Mouse (Mus musculus): ENCODE data around the gene Fgr.

Gene Fgr

DNA sequence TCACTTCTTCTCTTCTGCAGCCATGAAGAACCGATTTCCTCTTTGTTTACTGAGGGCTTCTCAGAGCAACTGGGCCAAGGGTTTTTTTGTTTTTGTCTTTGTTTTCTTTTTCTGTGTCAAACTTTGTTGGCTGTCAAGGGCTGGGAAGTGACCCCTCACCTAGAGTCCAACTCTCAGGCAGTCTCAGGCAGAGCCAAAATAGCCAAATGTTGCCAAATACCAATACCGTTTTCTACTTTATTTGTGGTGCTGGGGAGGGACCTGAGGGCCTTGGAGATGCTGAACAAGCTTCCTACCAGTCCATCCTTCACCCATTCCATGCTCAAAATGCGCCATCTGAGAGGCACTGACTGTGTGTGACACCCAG lies 14.2 kb upstream of the Fgr start:
- DNase-seq: no peak

DNA sequence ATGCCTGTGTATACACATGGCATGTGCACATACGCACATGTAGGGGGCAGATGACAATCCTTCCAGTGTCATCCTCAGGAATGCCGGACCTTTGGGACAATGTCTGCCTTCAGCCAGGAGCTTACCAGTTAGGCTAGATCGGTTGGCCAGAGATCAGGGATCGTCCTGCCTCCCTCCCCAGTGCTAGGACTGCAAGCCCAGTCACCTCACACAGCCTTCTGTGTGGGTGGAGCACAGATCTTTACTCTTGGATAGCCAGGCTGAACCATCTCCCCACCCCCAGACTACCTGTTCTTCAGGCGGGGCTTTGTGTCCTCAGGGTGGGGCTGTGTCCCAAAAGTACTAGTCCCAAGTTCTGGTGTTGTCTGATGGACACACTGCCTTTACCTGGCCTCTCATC lies 13.6 kb upstream of the Fgr start:
- DNase-seq: no peak

DNA sequence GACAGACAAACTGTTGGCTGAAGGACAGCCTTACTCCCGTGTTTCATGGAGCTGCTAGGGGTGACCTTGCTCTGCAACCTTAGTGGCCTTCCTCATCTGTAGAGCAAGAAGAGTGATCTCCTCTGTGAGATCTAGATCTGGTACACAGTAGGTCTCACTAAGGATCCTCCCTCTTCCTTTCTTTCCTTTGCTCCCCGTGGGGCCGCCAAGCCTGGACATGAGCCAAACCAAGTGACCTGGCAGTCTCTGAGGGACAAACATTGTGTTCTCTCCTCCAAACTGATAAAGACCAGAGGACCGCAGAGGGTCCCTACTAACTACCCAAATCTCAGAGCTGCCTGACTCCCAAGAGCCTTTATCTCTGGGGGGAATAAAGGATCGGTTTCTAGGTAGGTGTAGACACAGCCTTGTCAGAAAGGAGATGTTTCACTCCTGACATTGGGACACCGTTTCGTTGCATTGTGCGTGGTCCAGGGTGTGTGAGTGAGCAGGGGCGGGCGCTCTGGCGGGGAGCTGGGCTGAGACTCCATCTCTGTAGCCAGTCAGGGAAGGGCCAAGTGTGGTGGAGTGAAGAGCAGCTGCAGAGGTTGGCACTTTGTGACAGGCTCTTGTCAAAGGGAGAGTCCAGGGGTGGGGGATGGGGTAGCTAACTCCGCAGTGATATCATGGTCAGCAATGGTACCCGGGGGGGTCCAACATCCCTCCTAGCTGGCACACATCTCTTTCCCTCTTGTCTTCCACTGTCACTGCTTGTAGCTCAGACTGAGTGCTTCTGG lies 12.8 kb upstream of the Fgr start:
- no peak for DNase-seq

DNA sequence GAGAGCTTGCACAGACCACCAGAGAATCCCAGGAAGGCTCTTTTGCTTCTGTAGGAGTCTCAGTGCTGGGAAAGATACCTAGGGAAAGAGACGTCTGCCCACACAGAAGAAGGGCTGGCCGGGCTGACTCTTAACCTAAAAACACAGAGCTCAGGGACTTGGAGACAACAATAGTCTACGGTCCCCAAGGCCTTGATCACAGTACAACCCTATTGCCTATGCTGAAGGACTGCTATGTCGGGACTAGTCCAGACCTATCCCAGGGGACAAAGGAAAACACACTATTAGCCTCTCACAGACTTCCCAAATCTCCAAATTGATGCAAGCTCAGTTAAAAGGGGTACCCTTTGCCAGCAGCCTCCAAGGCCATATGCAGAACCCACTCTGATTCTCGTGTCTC lies 12.0 kb upstream of the Fgr start:
- DNase-seq: no peak

DNA sequence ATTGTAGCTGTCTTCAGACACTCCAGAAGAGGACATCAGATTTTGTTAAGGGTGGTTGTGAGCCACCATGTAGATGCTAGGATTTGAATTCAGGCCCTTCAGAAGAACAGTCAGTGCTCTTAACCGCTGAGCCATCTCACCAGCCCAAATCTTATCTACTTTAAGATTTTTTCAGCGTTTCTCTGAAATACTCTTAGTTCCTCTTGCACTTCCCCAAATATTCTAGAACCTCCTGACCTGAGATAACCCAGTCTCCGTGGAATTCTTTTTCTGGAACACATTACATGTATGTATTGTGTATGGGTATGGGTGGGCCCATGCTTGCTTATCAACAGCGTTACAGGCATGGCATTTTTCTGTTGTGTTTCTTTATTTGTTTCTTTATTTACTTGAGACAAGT lies 11.3 kb upstream of the Fgr start:
- no peak for DNase-seq

DNA sequence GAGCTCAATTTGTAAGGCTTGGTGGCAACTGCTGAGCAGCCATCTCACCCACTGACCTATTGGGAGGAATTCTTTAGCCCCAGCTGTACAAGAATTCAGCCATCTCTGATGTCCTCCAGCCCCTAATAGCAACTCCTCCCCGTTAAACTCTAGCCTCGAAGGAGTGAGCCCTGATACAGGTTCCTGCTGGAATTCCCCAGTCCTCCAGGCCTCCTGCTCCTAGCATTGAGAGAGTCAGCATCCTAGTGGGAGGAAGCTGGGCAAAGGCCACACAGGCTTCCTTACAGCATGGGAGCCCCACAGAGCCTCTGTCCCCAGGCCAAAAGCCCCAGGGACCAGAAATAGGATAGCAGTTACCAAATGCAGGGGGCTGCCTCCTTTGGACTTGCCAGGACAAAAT lies 10.5 kb upstream of the Fgr start:
- no peak for DNase-seq

DNA sequence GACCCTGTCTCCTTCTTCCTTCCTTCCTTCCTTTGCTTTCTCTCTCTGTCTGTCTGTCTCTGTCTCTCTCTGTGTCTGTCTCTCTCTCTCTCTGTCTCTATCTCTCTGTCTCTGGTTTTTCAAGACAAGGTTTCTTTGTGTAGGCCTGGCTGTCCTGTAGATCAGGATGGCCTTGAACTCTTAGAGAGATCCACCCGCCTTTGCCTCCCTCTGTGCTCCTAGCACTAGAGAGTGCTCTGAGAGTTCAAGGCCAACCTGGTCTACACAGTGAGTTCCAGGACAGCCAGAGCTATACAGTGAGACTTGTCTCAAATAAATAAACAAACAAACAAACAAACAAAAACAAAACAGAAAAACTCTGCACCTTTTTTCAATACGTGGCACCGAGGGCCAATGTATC lies 9.8 kb upstream of the Fgr start:
- DNase-seq: no peak

DNA sequence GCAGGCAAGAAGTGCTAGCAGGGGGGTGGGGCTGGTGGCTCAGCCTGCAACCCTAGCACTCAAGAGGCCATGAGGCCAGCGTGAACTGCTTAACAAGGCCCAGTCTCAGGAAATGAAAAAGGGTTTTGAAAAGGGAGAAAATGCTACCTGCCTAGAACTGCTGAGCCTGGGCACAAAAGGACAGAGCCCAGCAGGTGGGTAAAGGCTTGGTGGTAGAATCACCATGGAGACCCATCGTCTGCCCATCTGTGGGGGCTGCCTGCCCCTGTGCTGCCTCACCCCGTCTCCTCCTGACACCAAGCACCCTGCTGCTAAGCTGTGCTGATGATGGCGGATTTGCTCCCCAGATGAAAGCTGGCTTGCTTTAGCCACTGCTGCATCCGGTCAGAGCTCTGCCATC lies 9.4 kb upstream of the Fgr start:
- DNase-seq: no peak

DNA sequence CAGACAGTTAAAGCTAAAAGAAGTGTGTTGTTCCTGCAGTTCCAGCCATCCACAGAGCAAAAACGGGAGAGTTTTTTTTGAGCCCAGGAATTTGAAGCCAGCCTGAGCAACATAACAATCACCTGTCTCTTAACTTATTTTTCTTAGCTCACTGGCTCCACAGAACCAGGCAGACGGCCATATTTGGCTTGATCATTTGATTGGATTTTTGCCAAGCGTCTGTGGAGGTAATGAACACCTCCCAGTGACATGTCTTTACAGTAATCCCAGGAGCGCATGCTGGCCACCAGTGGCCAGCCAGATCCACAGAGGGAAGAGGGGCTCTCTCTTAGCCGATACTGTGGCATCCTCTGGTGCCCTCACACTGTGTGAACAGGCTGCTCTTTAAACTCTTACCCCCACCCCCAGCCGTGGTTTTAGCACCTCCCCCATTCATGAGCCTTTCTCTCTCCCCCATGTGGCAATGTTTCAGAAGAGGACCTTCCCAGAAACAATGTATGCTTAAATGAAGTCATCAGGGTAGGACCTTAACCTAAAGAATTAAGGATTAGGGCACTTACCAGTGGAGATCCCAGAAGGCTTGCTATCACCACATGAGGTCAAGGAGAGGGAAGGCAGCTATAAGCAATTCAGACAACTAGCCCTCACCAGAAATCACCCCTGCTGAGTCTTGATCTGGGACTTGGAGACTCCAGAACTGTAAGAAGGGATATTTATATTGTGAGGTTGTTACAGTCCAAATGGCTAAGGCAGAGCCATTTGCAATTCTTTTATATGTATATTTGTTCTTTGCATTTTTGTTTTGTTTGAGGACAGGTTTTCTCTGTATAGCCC lies 5.6 kb upstream of the Fgr start:
- DNase-seq: no peak

DNA sequence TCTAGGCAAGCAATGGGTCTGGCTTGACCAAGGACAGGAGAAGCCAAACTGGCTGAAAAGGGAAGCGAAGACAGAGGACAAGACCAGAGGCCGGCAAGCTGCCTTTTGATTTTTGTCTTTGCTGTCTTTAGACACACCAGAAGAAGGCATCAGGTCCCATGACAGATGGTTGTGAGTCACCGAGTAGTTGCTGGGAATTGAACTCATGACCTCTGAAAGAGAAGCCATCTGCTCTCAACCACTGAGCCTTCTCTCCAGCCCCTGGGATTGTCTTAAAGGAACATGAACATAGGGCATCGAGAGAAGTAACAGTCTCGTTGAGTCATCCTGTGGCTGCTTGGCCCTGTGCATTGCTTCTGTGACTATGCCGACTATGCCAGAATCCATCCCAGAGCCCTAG lies 2.3 kb upstream of the Fgr start:
- DNase-seq: no peak

DNA sequence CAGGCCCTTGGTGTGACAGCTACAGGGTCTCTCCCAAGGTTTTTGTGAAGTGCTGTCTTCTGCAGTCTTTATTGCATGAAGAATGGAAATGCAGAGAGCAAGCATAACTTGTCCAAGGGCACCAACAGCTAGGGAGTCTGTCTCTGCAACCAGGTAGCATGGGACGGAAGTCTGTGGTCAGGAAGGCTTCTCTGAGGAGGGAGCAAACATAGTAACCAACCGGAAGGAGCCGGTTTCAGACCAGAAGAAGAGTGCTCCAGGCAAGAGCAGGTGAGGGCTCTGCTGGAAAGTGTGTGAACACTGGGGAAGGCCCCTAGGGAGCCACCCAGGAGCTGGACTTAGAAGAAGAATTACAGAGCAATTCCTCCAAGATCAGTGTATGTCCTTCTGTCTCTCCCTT lies 1.8 kb upstream of the Fgr start:
- no peak for DNase-seq

DNA sequence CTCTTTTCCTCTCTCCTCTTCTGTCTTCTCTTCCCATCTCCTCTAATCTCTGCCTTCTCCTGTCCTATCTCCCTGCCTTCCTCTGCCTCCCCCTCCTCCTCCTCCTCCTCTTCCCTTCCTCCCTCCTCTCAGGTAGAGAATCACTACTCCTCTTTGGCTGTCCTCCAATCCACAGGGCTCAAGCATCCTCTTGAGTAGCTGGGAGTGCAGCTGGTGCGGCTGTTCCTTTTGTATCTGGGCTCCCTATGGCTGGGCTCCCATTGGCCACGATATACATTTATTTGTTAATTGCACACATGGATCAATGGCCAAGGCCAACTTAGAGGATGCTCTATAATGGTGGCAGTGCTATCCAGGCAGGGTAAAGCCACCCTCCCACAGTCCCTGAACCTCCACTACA lies 1.3 kb upstream of the Fgr start:
- DNase-seq: no peak

DNA sequence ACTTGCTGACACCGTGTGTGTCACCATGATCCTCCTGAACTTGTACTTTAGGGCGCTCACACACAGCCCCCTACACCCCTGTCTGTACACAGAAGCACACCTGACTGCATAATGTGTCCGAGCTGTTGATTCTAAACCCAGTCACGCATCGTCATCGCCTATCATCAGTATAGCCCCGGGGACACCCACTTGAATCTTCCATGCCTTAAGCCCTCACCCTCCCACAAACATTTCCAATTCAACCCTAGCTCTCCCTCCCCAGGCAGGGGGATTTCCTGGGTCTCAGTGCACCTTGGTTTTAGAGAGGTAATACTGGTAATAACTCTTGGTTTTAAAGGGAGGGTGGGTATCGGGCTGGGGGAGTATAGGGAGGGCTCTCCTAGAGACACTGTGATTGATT lies 709 bp upstream of the Fgr start:
- DNase-seq: no peak

DNA sequence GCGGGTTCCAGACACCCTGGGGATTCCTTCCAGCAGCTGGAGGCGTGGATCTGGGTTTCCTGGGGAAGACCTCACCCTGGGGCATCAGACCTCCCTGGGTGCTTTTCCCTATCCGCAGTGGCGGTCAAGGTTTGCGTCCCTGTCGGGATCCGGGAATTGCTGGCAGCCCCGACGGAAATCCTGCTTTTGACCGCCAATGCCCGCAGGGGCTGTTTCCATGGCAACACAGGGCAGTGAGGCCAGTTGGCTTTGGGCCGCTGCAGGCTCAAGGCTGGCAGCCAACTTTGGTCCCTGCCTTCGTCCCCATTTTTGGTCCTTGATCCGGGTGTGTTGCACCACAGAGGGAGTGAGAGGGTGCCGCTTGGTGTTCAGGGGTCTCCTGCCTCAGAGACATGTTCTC lies 1.0 kb downstream of the Fgr start:
- DNase-seq: peak; percentile 91

DNA sequence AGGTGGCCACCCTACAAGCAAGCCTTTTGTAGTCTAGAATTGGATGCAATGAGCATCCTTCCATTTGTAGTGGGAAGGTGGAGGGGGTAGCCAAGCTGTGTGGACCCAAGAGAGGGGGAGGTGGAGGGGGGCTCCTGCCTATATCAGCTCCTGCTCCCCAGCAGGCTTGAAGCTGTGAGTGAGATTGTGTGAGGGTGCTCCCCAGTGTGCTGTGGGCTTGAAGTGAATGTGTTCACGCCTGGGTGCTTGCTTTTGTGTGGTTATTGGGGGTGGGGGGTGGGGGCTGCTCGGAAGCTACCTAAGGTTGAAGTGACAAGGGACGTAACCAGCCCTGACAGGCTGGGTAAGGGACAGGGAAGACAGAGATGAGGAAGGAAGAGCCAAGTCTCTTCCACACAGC lies 1.9 kb downstream of the Fgr start:
- no peak for DNase-seq

DNA sequence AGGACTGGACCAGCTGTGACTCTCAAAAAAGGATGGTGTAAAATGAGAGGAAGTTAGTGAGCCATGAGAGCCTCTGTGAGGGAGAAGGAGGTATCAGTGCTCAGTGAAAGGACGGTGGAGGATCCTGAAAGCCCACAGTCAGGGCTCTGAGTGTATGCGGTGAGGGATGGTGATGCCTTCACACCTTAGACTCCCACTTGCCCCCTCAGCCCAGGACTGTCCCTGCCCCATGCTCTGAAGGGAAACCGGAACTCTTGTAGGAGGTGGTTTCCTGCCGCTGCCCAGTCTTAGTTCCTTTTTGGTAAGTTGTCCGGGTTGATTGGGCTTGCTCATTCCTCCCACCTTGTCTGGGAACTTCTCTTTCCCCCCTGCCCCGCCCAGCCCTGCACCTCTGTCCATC lies 2.8 kb downstream of the Fgr start:
- no peak for DNase-seq

DNA sequence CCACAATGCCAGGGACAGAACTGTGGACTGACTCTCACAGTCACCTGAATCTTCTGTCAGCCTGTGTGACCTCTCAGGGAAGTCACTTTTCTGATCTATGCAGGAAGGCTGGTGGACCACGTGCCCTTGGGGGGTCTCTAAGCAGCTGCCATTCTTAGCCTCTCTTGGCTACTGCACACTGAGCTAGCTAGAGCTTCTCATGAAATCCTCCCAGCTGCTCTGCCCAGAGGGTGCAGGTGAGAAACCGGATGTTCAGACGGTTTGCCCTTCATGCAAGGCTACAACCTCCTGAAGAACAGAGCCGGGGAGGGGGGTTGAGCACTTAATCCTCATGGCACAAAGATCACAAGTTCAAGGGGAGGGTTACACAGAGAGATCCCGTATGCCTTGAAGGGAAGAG lies 3.7 kb downstream of the Fgr start:
- no peak for DNase-seq

DNA sequence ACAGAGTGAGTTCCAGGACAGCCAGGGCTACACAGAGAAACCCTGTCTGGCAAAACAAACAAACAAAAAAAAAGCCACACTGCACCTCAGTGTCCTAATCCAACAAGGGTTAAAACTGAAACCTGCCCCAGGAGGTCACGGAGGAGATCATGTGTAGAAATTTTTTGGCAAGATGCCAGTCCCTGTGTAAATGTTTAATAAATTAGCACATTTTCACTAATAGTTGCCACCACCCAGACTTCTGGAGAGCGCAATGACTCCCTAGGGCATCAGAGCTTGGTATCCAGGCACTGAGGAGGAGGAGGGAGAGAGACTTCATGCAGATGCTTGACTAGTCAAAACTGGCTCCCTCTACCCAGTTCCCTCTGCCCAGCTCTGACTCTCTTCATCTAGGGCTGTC lies 5.3 kb downstream of the Fgr start:
- DNase-seq: peak; percentile 68

DNA sequence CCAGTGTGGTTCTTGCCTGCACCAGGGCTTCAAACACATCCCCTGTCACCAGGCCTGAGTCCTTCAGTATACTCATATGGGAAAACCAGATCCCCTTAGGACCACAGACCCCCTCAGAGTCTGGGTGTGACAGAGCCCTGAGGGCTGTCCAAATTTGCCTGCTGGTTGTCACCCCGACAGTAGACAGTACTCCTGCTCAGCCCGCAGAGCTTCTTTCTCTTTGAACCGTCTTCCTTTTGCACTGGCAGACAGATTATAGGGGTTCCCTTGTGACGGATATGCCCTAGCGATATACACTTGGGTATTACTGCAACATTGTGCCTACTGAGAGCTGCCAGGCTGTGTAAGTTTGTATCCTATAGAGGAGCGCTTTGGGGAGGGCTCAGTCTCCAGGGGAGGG lies 7.7 kb downstream of the Fgr start:
- DNase-seq: no peak

DNA sequence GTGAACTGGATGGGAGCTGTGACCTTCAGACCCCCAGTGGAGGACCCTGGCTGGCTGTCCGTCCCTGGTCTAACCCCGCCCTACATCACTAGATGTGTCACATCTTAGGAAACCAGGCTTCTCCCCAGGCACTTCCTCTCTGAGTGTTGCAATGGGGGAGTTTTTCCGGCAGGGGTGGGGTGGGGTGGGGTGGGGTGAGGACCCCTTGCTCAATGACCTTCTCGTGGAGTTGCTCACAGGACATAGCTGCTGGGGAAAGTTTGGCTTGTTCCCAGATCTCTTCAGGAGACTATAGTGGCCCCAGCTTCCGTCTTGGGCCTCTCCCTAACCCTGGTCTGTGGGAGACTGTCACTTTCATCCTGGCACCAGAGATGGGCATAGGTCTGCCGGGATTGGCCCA lies 9.1 kb downstream of the Fgr start:
- DNase-seq: no peak

DNA sequence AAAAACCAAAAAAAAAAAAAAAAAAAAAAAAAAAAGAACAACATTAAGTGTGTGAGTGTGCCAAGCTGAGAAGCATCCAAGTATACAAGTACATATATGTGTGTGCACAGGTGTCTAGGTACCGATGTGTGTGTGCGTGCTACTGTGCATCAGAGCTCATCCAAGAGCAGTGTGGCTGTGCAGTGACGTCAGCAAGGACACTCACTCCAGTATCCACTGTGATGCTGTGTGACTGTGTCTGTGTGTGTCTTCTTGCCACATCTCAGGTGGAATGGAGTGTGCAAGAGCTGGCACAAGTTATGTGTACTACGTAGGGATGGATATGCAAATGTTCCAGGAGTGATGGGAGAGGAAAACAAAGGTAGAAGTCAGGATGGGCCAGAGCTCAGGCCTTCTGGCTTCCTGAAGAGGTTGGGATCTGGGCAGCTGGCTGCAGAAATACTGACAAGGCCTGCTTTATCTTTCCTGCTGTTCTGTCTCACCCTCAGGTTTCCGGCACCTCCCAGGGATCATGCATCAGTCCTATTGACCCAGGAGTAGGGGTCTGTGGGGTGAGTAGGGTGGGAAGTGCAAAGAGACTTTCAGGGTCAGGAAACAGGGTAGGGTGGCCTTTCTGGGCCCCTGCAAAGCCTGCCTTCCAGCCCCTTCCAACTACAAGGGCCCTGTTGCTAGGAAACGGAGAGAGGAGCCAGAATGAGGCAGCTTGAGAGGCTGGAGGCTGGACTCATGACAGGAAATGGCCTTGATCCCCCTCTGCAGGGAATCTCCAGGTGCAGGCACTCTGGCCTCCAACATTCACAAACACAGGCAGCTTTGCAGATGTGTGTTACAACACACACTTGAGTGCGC lies 10.0 kb downstream of the Fgr start:
- DNase-seq: no peak

DNA sequence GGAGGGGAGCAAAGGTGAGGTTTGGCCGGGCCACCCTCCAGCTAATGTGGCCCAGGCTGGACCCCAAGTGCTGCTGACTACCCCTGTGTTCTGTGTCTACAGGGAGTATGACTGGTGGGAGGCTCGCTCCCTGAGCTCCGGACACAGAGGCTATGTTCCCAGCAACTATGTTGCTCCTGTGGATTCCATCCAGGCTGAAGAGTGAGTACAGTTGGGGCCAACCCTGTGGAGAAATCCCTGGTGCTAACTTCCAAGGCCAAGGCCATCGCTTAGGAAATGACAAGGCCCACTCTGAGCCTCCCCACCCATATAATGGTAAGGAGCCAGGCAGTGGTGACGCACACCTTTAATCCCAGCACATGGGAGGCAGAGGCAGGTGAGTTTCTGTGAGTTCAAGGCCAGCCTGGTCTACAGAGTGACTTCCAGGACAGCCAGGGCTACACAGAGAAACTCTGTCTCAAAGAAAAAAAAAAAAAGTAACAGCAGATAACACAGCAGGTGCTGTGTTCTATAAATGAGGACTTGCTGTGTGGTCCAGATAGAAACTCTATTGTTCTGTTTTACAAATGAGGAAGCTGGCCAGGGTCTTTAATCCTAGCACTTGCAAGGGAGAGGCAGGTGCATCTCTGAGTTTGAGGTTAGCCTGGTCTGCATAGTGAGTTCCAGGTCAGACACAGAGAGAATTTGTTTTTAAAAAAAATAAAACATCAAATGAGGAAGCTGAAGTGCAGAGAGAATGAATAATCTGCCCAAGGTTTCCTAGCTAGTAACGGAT lies 14.9 kb downstream of the Fgr start:
- no peak for DNase-seq

DNA sequence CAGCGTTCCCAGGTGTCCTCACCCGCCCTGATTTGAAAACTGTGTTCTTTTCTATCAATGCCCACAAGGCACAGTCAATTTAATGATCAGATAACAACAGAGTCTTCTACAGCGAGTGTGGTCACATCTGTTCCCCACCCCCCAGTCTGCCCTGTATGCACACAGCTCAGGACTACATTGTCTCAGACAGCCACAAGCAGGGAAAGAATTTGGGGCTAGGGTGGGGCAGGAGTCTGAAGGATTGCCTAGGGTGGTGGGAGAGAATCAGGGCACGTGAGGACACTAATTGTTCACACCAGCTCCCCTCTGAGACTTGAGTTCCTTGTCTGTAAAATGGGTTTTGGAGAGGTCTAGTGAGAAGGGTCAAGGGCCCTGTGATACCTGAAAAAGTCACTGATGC lies 19.7 kb downstream of the Fgr start:
- DNase-seq: no peak
